Mouse (Mus musculus): ENCODE measurements at regions not wholly inside any gene's neighbourhood (a gene's known extent, or its start where the extent isn't known, plus 50 kb on each side); places are given as distances from the start of the nearest gene placed in this dataset.

- no peak overlapping the region for H3K4me3 ChIP-seq (ENCODE audit: extremely low read depth, insufficient read depth, insufficient read length)
- no peak overlapping the region for H3K27ac ChIP-seq (ENCODE audit: insufficient read depth, low read length)
- H3K27me3 ChIP-seq (ENCODE audit: control insufficient read depth, insufficient read depth, low read length): no peaks in the 10 kb centered on the region
- H3K4me1 ChIP-seq (ENCODE audit: control insufficient read depth, insufficient read depth, insufficient read length): no peaks in the 10 kb centered on the region
- DNase-seq (ENCODE audit: low read depth in 1 of 2, low spot score in 2 of 2): no peak
- TF ChIP-seq POLR2A (IDR thresholded peaks at IDR 0.05; ENCODE audit: low read depth, low read length): no peak
- TF ChIP-seq CTCF (IDR thresholded peaks at IDR 0.05; ENCODE audit: extremely low read depth, insufficient read depth, insufficient read length, insufficient replicate concordance): no peak
- H3K36me3 ChIP-seq (ENCODE audit: control insufficient read depth, insufficient read depth, low read length): no peaks in the 10 kb centered on the region
- 73% methylated on average over 5 of the region's 5 CpGs for WGBS
These were observed 88.5 kb downstream of the Irx1 start for GRCm38 (mm10) chr13:71874986-71875385.

GRCm38 (mm10) chr13:71868763-71869162, 94.8 kb downstream of the Irx1 start:
- Histone ChIP-seq H3K36me3 (ENCODE audit: control insufficient read depth, insufficient read depth, low read length) (no peaks in the 10 kb centered on the region), H3K27ac (ENCODE audit: insufficient read depth, low read length) (no peak overlapping the region), H3K27me3 (ENCODE audit: control insufficient read depth, insufficient read depth, low read length) (no peaks in the 10 kb centered on the region), H3K4me3 (ENCODE audit: extremely low read depth, insufficient read depth, insufficient read length) (no peak overlapping the region), H3K4me1 (ENCODE audit: control insufficient read depth, insufficient read depth, insufficient read length) (no peaks in the 10 kb centered on the region)
- TF ChIP-seq CTCF (IDR thresholded peaks at IDR 0.05; ENCODE audit: extremely low read depth, insufficient read depth, insufficient read length, insufficient replicate concordance) (no peak), POLR2A (IDR thresholded peaks at IDR 0.05; ENCODE audit: low read depth, low read length) (no peak)
- DNase-seq (ENCODE audit: low read depth in 1 of 2, low spot score in 2 of 2): no peak
- WGBS: 72% methylated on average over 6 of the region's 6 CpGs

GRCm38 (mm10) chr13:71853426-71854025, 110.0 kb downstream of the Irx1 start:
- Histone ChIP-seq H3K4me1 (ENCODE audit: control insufficient read depth, insufficient read depth, insufficient read length) (no peaks in the 10 kb centered on the region), H3K36me3 (ENCODE audit: control insufficient read depth, insufficient read depth, low read length) (no peaks in the 10 kb centered on the region), H3K27ac (ENCODE audit: insufficient read depth, low read length) (no peak overlapping the region), H3K4me3 (ENCODE audit: extremely low read depth, insufficient read depth, insufficient read length) (no peak overlapping the region), H3K27me3 (ENCODE audit: control insufficient read depth, insufficient read depth, low read length) (no peaks in the 10 kb centered on the region)
- 80% methylated on average over 7 of the region's 7 CpGs for WGBS
- DNase-seq (ENCODE audit: low read depth in 1 of 2, low spot score in 2 of 2): no peak
- TF ChIP-seq CTCF (IDR thresholded peaks at IDR 0.05; ENCODE audit: extremely low read depth, insufficient read depth, insufficient read length, insufficient replicate concordance): no peak
- no peak for TF ChIP-seq POLR2A (IDR thresholded peaks at IDR 0.05; ENCODE audit: low read depth, low read length)

GRCm38 (mm10) chr13:71804032-71804958, 159.2 kb downstream of the Irx1 start:
- Histone ChIP-seq H3K27ac (ENCODE audit: insufficient read depth, low read length) (no peak overlapping the region), H3K36me3 (ENCODE audit: control insufficient read depth, insufficient read depth, low read length) (no peaks in the 10 kb centered on the region), H3K4me3 (ENCODE audit: extremely low read depth, insufficient read depth, insufficient read length) (no peak overlapping the region), H3K27me3 (ENCODE audit: control insufficient read depth, insufficient read depth, low read length) (no peaks in the 10 kb centered on the region), H3K4me1 (ENCODE audit: control insufficient read depth, insufficient read depth, insufficient read length) (no peaks in the 10 kb centered on the region)
- WGBS: 83% methylated on average over 16 of the region's 16 CpGs
- DNase-seq (ENCODE audit: low read depth in 1 of 2, low spot score in 2 of 2): no peak
- no peak for TF ChIP-seq POLR2A (IDR thresholded peaks at IDR 0.05; ENCODE audit: low read depth, low read length)
- no peak for TF ChIP-seq CTCF (IDR thresholded peaks at IDR 0.05; ENCODE audit: extremely low read depth, insufficient read depth, insufficient read length, insufficient replicate concordance)

GRCm38 (mm10) chr13:71798288-71798687, 165.2 kb downstream of the Irx1 start:
- H3K4me3 ChIP-seq (ENCODE audit: extremely low read depth, insufficient read depth, insufficient read length): no peak overlapping the region
- WGBS: 81% methylated on average over 6 of the region's 6 CpGs
- no peak overlapping the region for H3K27ac ChIP-seq (ENCODE audit: insufficient read depth, low read length)
- no peaks in the 10 kb centered on the region for H3K27me3 ChIP-seq (ENCODE audit: control insufficient read depth, insufficient read depth, low read length)
- no peaks in the 10 kb centered on the region for H3K4me1 ChIP-seq (ENCODE audit: control insufficient read depth, insufficient read depth, insufficient read length)
- H3K36me3 ChIP-seq (ENCODE audit: control insufficient read depth, insufficient read depth, low read length): no peaks in the 10 kb centered on the region
- DNase-seq (ENCODE audit: low read depth in 1 of 2, low spot score in 2 of 2): no peak
- TF ChIP-seq POLR2A (IDR thresholded peaks at IDR 0.05; ENCODE audit: low read depth, low read length) (no peak), CTCF (IDR thresholded peaks at IDR 0.05; ENCODE audit: extremely low read depth, insufficient read depth, insufficient read length, insufficient replicate concordance) (no peak)

GRCm38 (mm10) chr13:71784740-71785139, 178.8 kb downstream of the Irx1 start:
- no peak for DNase-seq (ENCODE audit: low read depth in 1 of 2, low spot score in 2 of 2)
- WGBS: 72% methylated on average over 10 of the region's 10 CpGs
- no peaks in the 10 kb centered on the region for H3K27me3 ChIP-seq (ENCODE audit: control insufficient read depth, insufficient read depth, low read length)
- no peaks in the 10 kb centered on the region for H3K36me3 ChIP-seq (ENCODE audit: control insufficient read depth, insufficient read depth, low read length)
- TF ChIP-seq POLR2A (IDR thresholded peaks at IDR 0.05; ENCODE audit: low read depth, low read length) (no peak), CTCF (IDR thresholded peaks at IDR 0.05; ENCODE audit: extremely low read depth, insufficient read depth, insufficient read length, insufficient replicate concordance) (no peak)
- H3K4me3 ChIP-seq (ENCODE audit: extremely low read depth, insufficient read depth, insufficient read length): no peak overlapping the region
- H3K27ac ChIP-seq (ENCODE audit: insufficient read depth, low read length): no peak overlapping the region
- no peaks in the 10 kb centered on the region for H3K4me1 ChIP-seq (ENCODE audit: control insufficient read depth, insufficient read depth, insufficient read length)

All from spleen, adult 2 months (tissue).